Mouse (Mus musculus) heart, postnatal 36 days (tissue): ENCODE data around the gene Sned1. TPM values are rescaled to one million over a fixed set of nuclear protein-coding genes. Genes with fewer than 3 reads are reported as not detected.

Experiments used
- DNase-seq, 2 experiments: peaks; one replicate each; pipeline ENCODE4 v3.0.0; 2021 to 2022
- intact Hi-C: fragments of 180-260 bp; cut with DNase I; formaldehyde crosslinking; loops from one replicate; pipeline ENCODE4 v1.15.1; 2025
- total RNA-seq, 2 experiments: library from RNA; stranded (reverse); gene quantifications; 2 replicates each; pipeline ENCODE4 v1.2.3; 2021

The Sned1 gene
- total RNA-seq, 2 experiments from 2014 or later: 9.6 to 12.8 TPM

DNA sequence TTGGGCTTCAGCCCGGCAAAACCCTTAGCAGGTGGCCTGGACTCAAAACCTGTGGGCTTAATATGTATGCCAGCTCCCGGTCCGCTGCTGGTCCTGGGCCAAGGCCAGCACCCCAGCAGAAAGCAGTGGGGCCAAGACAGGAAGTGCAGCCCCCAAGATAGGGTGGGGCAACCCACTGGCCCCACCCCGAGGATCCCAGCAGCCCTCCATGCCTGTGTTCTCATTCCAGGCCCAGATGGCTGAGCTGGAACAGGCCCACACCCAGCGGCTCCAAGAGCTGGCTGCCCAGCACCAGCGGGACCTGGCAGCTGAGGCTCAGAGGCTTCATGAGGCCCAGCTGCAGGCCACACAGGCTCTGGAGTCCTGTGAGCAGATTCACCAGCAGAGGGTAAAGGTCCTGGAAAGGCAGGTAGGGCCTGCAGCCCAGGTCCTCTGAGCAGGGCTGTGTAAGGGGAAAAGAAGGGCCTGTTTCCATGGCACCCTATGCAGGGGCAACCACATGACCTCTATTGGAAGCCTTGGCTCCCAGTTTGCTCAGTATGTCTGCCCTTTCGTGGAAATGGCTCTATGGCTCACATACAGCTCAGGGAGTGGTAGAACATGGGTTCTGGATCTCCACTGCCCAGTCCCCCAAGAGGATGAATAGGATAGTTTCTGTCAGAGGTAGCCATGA, 8.2 kb upstream of the Sned1 start:
- intact Hi-C loops: no loop called here

DNA sequence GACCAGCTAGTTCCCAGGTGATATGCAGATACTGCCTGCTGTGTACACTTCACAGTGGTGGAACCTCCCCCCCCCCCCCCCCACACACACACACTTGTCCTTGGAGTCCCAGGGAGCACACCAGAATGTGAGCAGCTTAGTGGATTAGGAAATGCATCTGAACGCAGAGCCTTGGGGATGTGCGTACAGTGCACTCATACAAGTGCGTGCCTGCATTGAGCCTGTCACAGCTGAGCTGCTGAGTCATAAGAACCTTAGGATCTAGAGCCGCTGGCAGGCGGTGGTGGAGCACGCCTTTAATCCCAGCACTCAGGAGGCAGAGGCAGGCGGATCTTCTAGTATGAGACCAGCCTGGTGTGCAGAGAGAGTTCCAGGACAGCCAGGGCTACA, 7.7 kb upstream of the Sned1 start:
- intact Hi-C loops: no loop called here

More for the DNA sequence above, 8.2 kb upstream of the Sned1 start:
- DNase-seq: no peak

GRCm38 (mm10) chr1:93229221-93229620, 6.4 kb upstream of the Sned1 start:
- intact Hi-C loops: no loop called here
- no peak for DNase-seq

More for the DNA sequence above, 7.7 kb upstream of the Sned1 start:
- DNase-seq: no peak

DNA sequence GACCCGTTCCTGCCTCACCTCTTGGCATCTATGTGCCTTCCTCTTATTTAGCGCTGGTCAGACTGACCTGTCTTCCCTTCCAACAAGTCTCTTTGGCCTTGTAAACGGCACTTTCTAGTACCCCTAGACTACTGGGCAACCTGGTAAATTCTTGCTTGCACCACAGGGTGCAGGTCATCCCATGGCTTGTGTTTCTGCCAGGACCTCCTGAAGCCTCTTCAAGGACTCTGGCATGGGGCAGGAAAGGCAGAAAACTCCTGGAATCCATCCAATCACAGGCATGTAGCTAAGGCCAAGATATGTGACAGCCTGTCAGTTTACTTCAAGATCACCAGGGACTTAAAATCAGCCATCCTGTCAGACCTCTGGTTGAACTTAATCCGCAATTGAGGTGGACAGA, 6.0 kb upstream of the Sned1 start:
- intact Hi-C loops: no loop called here
- DNase-seq: no peak

- DNase-seq: no peak
- intact Hi-C loops: loop anchor here (5.0 kb wide), 2 partner anchors 64 to 106 kb away; partner anchors contain the start of genes Pask and Ppp1r7
Observed at GRCm38 (mm10) chr1:93236545-93236924, 894 bp downstream of the Sned1 start.

- intact Hi-C loops: loop anchor here (5.0 kb wide), 2 partner anchors 65 to 105 kb away; partner anchors contain the start of genes Pask and Ppp1r7
Observed at GRCm38 (mm10) chr1:93237676-93238075, 2.0 kb downstream of the Sned1 start.

GRCm38 (mm10) chr1:93238201-93238600, 2.6 kb downstream of the Sned1 start:
- DNase-seq: no peak
- intact Hi-C loops: loop anchor here (5.0 kb wide), 2 partner anchors 66 to 104 kb away; partner anchors contain the start of genes Pask and Ppp1r7

More at GRCm38 (mm10) chr1:93237676-93238075, 2.0 kb downstream of the Sned1 start:
- DNase-seq: no peak

GRCm38 (mm10) chr1:93245936-93246335, 10.3 kb downstream of the Sned1 start:
- no peak for DNase-seq
- intact Hi-C loops: no loop called here

DNA sequence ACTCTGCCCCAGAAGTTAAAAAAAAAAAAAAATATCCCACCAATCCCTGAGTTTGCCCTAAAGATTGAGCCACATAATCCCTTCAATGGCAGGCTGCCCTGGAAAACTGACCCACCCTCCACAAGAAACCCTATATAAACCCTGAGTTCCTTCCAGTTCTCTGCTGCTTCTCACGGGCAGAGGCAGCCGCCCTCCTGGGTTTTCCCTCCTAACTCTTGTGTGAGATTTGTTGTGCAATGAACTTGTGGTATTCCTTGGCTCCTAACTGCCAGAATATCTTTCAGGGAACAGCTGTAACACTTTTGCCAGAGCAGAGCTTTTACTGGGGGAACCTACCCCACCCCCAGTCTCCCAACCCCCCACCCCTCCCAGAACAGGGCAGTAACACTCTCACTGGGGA, 16.9 kb downstream of the Sned1 start:
- intact Hi-C loops: no loop called here
- DNase-seq: no peak

DNA sequence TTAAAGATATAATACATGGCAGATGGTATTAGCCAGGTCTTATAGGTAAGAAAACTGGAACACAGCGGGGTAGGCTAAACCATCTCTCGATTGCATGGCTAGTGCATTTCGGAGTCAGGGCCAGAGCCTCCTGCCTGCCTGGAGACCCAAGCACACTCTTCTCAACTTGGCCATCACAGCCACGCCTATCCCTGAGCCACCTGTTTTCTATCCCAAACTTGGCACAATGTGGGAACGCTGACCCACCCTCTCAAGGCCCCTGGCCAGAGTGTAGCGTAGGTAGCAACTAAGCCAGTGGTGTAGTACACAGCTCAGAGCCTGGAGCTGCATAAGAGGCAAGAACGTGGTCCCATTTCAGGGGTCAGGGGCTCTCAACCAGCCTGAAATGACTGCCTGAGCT, 20.1 kb downstream of the Sned1 start:
- no peak for DNase-seq
- intact Hi-C loops: no loop called here

GRCm38 (mm10) chr1:93257560-93257959, 21.9 kb downstream of the Sned1 start:
- intact Hi-C loops: no loop called here
- no peak for DNase-seq

DNA sequence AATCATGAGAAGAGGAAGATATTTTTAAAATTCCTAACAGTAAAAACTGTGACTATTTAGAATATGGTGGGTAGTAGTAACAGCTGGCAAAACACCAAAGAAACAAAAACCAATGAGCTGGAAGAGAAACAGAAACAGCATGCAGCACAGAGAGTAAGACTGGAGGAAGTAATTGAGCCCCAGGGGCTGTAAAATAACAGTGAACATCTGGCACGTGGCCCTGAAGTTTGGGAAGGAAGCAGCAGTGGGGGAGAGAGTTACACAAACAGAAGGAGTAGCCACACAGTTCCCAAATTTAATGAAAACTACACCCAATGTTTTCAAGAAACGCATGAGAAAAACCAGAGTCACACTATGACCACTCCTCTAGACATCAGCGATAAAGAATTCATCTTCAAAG, 31.6 kb downstream of the Sned1 start:
- intact Hi-C loops: no loop called here
- no peak for DNase-seq

DNA sequence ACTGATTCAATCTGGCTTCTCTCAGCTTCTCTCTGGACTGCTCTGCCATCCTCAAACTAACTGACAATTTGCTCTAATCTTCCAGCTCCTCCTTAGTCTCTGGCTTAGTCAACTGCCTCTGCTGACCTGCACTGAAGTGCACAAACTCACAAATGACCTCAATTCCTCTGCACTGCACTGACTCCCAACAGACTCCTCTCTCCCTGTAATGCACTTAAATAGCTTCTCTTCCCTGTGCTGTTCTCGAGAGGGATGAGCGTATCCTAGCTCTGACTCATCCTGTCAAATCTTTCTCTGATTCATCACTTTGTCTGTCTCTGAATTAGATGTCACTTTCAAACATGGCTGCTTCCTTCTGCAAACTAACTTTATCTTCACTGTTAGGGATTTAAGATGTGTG, 32.6 kb downstream of the Sned1 start:
- intact Hi-C loops: no loop called here
- DNase-seq: no peak

- intact Hi-C loops: no loop called here
- no peak for DNase-seq
Observed at GRCm38 (mm10) chr1:93270516-93271240, 35.0 kb downstream of the Sned1 start.

DNA sequence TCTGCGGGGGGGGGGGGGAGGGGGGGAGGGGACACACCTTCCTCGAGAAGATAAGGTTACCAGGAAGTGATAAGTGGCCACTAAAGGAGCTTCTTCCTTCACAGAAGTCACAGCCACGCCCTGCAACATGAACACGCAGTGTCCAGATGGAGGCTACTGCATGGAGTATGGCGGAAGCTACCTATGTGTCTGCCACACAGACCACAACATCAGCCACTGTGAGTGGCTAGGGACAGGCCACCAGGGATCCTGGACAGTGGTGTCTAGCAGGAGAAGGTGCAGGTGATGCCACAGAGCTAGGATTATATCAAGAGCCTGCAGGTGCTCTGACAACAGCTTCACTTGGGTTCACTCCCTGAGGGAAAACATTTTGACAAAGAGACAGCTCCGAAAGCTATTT, 36.1 kb downstream of the Sned1 start:
- DNase-seq: no peak
- intact Hi-C loops: no loop called here

DNA sequence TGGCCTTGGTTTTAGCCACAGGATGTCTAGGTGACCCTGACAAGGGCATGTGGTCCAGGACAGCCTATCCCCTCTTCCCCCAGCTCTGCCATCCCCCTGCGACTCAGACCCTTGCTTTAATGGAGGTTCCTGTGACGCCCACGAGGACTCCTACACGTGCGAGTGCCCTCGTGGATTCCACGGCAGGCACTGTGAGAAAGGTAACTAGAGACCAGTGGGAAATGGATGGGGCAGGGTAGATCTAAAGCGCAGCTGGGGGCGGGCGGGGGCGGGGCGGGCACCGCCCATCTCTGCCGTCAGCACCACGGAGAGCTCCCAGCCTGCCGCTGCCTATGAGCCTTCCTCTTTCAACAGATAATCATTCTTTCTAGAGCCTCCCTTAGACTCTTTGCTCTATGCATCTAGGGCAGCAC, 36.8 kb downstream of the Sned1 start:
- DNase-seq: peak; percentile 19 to 22
- intact Hi-C loops: no loop called here

DNA sequence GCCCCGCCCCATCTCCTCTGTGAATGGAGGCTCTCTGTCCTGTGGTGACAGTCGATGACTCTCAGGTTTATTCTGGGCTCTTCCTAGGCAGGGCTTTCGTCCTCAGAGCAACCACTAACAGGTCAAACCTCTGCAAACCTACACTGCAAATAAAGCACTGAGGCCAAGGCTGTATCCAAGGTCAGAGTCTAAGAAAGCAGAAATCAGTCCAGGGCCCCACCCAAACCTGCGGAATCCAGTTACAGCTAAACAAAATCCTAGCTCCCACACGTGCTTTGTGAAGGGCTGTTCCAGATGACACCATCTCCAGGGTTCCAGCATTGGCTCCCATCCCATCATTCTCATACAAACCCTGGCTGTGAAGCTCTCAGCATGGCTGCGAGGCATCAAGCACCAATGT, 39.9 kb downstream of the Sned1 start:
- no peak for DNase-seq
- intact Hi-C loops: no loop called here

- DNase-seq: no peak
- intact Hi-C loops: no loop called here
Observed at GRCm38 (mm10) chr1:93277041-93277440, 41.4 kb downstream of the Sned1 start.

DNA sequence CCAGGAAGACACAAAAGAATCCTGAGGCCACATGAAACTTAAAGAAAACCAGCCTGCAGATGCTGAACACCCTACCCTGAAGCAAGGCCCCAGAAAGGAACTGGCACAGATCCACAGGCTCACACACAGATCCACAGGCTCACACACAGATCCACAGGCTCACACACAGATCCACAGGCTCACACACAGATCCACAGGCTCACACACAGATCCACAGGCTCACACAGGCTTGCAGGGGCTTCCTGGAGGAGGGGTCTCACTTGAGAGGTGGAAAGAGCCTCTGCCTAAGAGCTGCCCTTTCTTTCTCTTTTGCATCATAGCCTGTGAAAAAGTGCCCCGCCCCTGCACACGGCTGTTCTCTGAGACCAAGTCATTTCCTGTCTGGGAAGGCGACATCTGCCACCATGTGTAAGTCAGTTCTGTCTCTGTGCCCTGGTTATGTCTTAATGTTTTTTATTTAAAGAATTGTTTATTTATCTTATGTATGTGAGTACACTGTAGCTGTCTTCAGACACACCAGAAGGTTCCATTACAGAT, 54.1 kb downstream of the Sned1 start:
- intact Hi-C loops: no loop called here

DNA sequence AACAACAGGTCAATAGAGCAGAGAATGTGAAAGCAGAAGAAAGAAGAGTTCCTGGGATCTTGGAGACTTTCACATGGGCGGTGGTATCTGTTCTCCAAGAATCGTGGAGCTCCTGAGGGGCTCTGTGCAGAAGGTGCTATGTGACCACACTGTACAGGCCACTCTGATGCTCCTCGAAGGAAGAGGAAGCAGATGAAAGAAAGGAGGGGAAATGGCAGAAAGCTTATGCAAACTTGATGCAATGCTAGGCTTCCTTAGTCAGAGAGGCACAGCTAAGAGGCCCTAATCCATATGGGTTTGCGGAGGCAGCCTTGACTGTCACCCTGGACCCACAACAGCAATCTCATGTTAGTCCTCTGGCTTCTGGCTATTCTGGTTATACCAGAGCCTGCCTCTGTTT, 55.3 kb downstream of the Sned1 start:
- intact Hi-C loops: no loop called here
- no peak for DNase-seq

More for the DNA sequence above, 54.1 kb downstream of the Sned1 start:
- DNase-seq: no peak

DNA sequence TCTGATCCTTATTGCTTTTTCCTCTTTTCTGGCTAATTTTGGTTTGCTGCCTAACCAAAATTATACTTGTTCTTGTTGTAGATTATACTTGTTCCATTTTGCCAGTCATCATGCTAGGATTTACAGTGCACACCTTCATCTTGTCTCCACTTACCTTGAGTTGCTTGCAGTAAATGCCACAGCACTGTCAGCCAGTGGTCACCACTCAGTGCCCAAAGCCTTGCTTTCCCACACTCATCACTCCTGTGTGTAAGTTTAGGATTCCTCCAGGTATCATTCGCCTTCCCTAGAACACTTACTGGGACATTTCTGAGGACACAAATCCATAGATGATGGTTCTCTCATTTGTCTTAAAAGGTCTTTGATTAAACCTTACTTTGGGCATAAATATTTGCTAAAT, 56.0 kb downstream of the Sned1 start:
- DNase-seq: no peak
- intact Hi-C loops: no loop called here

DNA sequence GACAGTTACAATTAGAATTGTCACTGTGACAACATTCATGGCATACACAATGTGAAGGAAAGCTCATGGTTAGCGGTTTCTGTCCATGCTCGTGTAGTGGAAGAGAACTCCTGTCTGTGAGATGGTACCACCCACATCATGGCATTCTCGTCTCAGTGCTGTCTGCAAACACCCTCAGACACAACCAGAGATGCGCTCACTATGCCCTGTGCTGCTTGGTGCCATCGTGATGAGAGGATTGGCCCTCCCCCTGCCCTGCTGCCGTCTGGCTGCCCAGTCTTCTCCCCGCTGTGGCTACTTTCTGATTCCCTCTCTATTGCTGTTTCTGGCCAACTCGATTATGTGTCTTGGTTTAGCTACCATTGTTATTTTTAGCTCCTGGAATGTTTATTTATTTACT, 56.4 kb downstream of the Sned1 start:
- DNase-seq: no peak
- intact Hi-C loops: no loop called here
